Mouse (Mus musculus) inflammation-experienced regulatory T-cells, adult 6 months (primary cell): ENCODE results near the gene Slx1b. TPM values are rescaled to one million over a fixed set of nuclear protein-coding genes. Genes with fewer than 3 reads are reported as not detected.
A peak's percentile ranks its signal among the peaks of the same experiment; 100 is the strongest.

Experiments used
- ATAC-seq: one replicate; pipeline ENCODE4 v1.8.0; 2017
- polyA plus RNA-seq, 3 experiments: library from polyadenylated mRNA; unstranded; fragments of 100-300 nt; shearing (Covaris generic); gene quantifications; one replicate each; pipeline ENCODE4 v1.2.1; 2017

Slx1b gene
- polyA plus RNA-seq, 3 experiments from 2014 or later = 11.7 to 18.2 (median 13.3) TPM

GRCm38 (mm10) chr7:126676207-126676606 is 19.4 kb downstream of the Slx1b start, which contains the start of gene Sult1a1:
Sult1a1 (minus strand) TSS chr7:126676432.
- ATAC-seq = no peak

GRCm38 (mm10) chr7:126675104-126675503 is 20.5 kb downstream of the Slx1b start:
- no peak for ATAC-seq

GRCm38 (mm10) chr7:126672111-126672510 is 23.5 kb downstream of the Slx1b start:
- no peak for ATAC-seq

- ATAC-seq = no peak
Observed at GRCm38 (mm10) chr7:126670152-126670551, 25.4 kb downstream of the Slx1b start.

GRCm38 (mm10) chr7:126668452-126668851 is 27.1 kb downstream of the Slx1b start:
- no peak for ATAC-seq

- no peak for ATAC-seq
Observed at GRCm38 (mm10) chr7:126667495-126668090, 28.0 kb downstream of the Slx1b start.

GRCm38 (mm10) chr7:126665269-126665668 is 30.3 kb downstream of the Slx1b start:
- ATAC-seq = no peak

GRCm38 (mm10) chr7:126663646-126664045 is 31.9 kb downstream of the Slx1b start:
- ATAC-seq = no peak

- ATAC-seq = no peak
Observed at GRCm38 (mm10) chr7:126659771-126660170, 35.8 kb downstream of the Slx1b start.

GRCm38 (mm10) chr7:126657522-126657921 is 38.1 kb downstream of the Slx1b start:
- no peak for ATAC-seq

GRCm38 (mm10) chr7:126655695-126656094 is 39.9 kb downstream of the Slx1b start:
- ATAC-seq = peak; percentile 88

- no peak for ATAC-seq
Observed at GRCm38 (mm10) chr7:126653991-126654390, 41.6 kb downstream of the Slx1b start.

- ATAC-seq = no peak
Observed at GRCm38 (mm10) chr7:126650852-126651251, 44.7 kb downstream of the Slx1b start.

GRCm38 (mm10) chr7:126649231-126650051 is 46.1 kb downstream of the Slx1b start, which contains the start of gene Sgf29:
Sgf29 (plus strand) TSS chr7:126649309.
- ATAC-seq = peak; percentile 97

GRCm38 (mm10) chr7:126648486-126648885 is 47.1 kb downstream of the Slx1b start:
- ATAC-seq = no peak

GRCm38 (mm10) chr7:126645708-126646107 is 49.9 kb downstream of the Slx1b start:
- no peak for ATAC-seq

- no peak for ATAC-seq
Observed at GRCm38 (mm10) chr7:126644914-126645313, 50.7 kb downstream of the Slx1b start.

GRCm38 (mm10) chr7:126644345-126644744 is 51.2 kb downstream of the Slx1b start:
- ATAC-seq = no peak

GRCm38 (mm10) chr7:126643244-126643617 is 52.4 kb downstream of the Slx1b start:
- peak; percentile 14 for ATAC-seq

GRCm38 (mm10) chr7:126642545-126643243 is 52.9 kb downstream of the Slx1b start:
- ATAC-seq = no peak
